Mouse (Mus musculus): Measurements from ENCODE around the gene Fgf10. TPM values are rescaled to one million over a fixed set of nuclear protein-coding genes. Genes with fewer than 3 reads are reported as not detected.

Gene Fgf10
- polyA plus RNA-seq, 1 experiment from 2014 or later = 2.0 TPM

GRCm38 (mm10) chr13:118742788-118743187 is 73.2 kb downstream of the Fgf10 start:
- H3K9me3 ChIP-seq (ENCODE audit: control insufficient read depth, low read length) = no peaks in the 10 kb centered on the region
- H3K4me3 ChIP-seq (ENCODE audit: low read length) = no peak overlapping the region
- H3K4me1 ChIP-seq (ENCODE audit: control insufficient read depth, insufficient read depth, low read length) = no peaks in the 10 kb centered on the region
- no peak overlapping the region for H3K27ac ChIP-seq (ENCODE audit: low read length)
- 76% methylated on average over 4 of the region's 4 CpGs for WGBS
- H3K27me3 ChIP-seq (replicated peaks; ENCODE audit: control insufficient read depth, insufficient read depth, low read length) = no peaks in the 10 kb centered on the region
- H3K9ac ChIP-seq (ENCODE audit: low read depth, low read length) = no peak overlapping the region
- no peaks in the 10 kb centered on the region for H3K36me3 ChIP-seq (ENCODE audit: control insufficient read depth, insufficient read depth, low read length)
- no peak for ATAC-seq
- no peak overlapping the region for H3K4me2 ChIP-seq (ENCODE audit: low read depth, low read length)

GRCm38 (mm10) chr13:118744806-118745205 is 75.2 kb downstream of the Fgf10 start:
- Histone ChIP-seq H3K4me2 (ENCODE audit: low read depth, low read length) (no peak overlapping the region), H3K4me1 (ENCODE audit: control insufficient read depth, insufficient read depth, low read length) (no peaks in the 10 kb centered on the region), H3K9me3 (ENCODE audit: control insufficient read depth, low read length) (no peaks in the 10 kb centered on the region), H3K9ac (ENCODE audit: low read depth, low read length) (no peak overlapping the region), H3K27me3 (replicated peaks; ENCODE audit: control insufficient read depth, insufficient read depth, low read length) (no peaks in the 10 kb centered on the region), H3K4me3 (ENCODE audit: low read length) (no peak overlapping the region), H3K36me3 (ENCODE audit: control insufficient read depth, insufficient read depth, low read length) (no peaks in the 10 kb centered on the region), H3K27ac (ENCODE audit: low read length) (no peak overlapping the region)
- WGBS = 68% methylated on average over 7 of the region's 7 CpGs
- no peak for ATAC-seq

DNA sequence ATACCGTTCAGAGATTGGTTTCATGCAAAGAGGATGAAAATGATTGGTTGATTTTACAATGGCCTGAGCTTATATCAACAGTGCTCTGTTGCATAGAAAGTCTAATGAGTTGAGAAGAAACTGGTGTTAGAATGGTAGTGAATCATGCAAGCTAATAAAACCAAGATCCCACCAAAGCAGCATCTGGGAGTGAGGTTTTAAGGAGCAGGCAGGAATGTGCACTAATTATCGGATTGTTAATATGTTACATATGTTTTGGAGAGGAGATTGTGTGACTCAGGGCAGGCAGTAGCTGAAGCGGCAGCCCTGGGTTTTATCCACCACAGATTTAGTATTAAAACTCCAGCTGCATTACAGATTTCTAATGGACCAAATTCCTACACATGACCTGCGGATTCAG is 76.8 kb downstream of the Fgf10 start:
- H3K9me3 ChIP-seq (ENCODE audit: control insufficient read depth, low read length) = no peaks in the 10 kb centered on the region
- H3K36me3 ChIP-seq (ENCODE audit: control insufficient read depth, insufficient read depth, low read length) = no peaks in the 10 kb centered on the region
- H3K4me2 ChIP-seq (ENCODE audit: low read depth, low read length) = no peak overlapping the region
- no peaks in the 10 kb centered on the region for H3K4me1 ChIP-seq (ENCODE audit: control insufficient read depth, insufficient read depth, low read length)
- WGBS = 84% methylated on average over 4 of the region's 4 CpGs
- H3K9ac ChIP-seq (ENCODE audit: low read depth, low read length) = no peak overlapping the region
- H3K4me3 ChIP-seq (ENCODE audit: low read length) = no peak overlapping the region
- no peaks in the 10 kb centered on the region for H3K27me3 ChIP-seq (replicated peaks; ENCODE audit: control insufficient read depth, insufficient read depth, low read length)
- ATAC-seq = no peak
- no peak overlapping the region for H3K27ac ChIP-seq (ENCODE audit: low read length)

GRCm38 (mm10) chr13:118754024-118754423 is 84.4 kb downstream of the Fgf10 start:
- 73% methylated on average over 4 of the region's 4 CpGs for WGBS

GRCm38 (mm10) chr13:118759021-118759420 is 89.4 kb downstream of the Fgf10 start:
- WGBS = 26% methylated on average over 2 of the region's 2 CpGs
- Histone ChIP-seq H3K4me2 (ENCODE audit: low read depth, low read length) (no peak overlapping the region), H3K4me1 (ENCODE audit: control insufficient read depth, insufficient read depth, low read length) (no peaks in the 10 kb centered on the region), H3K9me3 (ENCODE audit: control insufficient read depth, low read length) (no peaks in the 10 kb centered on the region), H3K9ac (ENCODE audit: low read depth, low read length) (no peak overlapping the region), H3K27me3 (replicated peaks; ENCODE audit: control insufficient read depth, insufficient read depth, low read length) (no peaks in the 10 kb centered on the region), H3K27ac (ENCODE audit: low read length) (no peak overlapping the region), H3K36me3 (ENCODE audit: control insufficient read depth, insufficient read depth, low read length) (no peaks in the 10 kb centered on the region), H3K4me3 (ENCODE audit: low read length) (no peak overlapping the region)
- no peak for ATAC-seq

More at GRCm38 (mm10) chr13:118754024-118754423, 84.4 kb downstream of the Fgf10 start:
- Histone ChIP-seq H3K27me3 (replicated peaks; ENCODE audit: control insufficient read depth, insufficient read depth, low read length) (no peaks in the 10 kb centered on the region), H3K9me3 (ENCODE audit: control insufficient read depth, low read length) (no peaks in the 10 kb centered on the region), H3K27ac (ENCODE audit: low read length) (no peak overlapping the region), H3K4me2 (ENCODE audit: low read depth, low read length) (no peak overlapping the region), H3K4me3 (ENCODE audit: low read length) (no peak overlapping the region), H3K4me1 (ENCODE audit: control insufficient read depth, insufficient read depth, low read length) (no peaks in the 10 kb centered on the region), H3K9ac (ENCODE audit: low read depth, low read length) (no peak overlapping the region), H3K36me3 (ENCODE audit: control insufficient read depth, insufficient read depth, low read length) (no peaks in the 10 kb centered on the region)
- ATAC-seq = no peak

DNA sequence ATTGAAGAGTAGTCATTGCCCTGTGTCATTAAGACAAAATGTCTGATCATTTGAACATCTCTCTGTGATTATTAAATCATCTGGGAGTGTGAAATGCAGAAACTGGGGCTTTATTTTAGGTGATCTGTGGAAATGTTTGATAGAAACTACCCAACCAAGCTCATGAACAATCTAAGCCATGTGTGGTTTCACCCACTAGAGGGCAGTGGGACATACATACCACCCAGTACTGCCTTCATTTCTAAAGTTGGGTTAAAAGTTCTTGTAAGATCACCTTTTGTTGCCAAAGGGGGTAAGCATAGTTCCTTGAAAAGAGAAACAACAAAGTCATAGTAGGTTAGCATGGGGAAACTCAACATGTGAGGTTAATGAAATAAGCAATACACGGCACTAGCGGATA is 93.4 kb downstream of the Fgf10 start:
- no peak for ATAC-seq
- no peak overlapping the region for H3K4me2 ChIP-seq (ENCODE audit: low read depth, low read length)
- H3K4me1 ChIP-seq (ENCODE audit: control insufficient read depth, insufficient read depth, low read length) = no peaks in the 10 kb centered on the region
- H3K27me3 ChIP-seq (replicated peaks; ENCODE audit: control insufficient read depth, insufficient read depth, low read length) = no peaks in the 10 kb centered on the region
- H3K27ac ChIP-seq (ENCODE audit: low read length) = no peak overlapping the region
- no peaks in the 10 kb centered on the region for H3K36me3 ChIP-seq (ENCODE audit: control insufficient read depth, insufficient read depth, low read length)
- WGBS = 95% methylated on average over 2 of the region's 2 CpGs
- H3K4me3 ChIP-seq (ENCODE audit: low read length) = no peak overlapping the region
- H3K9me3 ChIP-seq (ENCODE audit: control insufficient read depth, low read length) = no peaks in the 10 kb centered on the region
- no peak overlapping the region for H3K9ac ChIP-seq (ENCODE audit: low read depth, low read length)

DNA sequence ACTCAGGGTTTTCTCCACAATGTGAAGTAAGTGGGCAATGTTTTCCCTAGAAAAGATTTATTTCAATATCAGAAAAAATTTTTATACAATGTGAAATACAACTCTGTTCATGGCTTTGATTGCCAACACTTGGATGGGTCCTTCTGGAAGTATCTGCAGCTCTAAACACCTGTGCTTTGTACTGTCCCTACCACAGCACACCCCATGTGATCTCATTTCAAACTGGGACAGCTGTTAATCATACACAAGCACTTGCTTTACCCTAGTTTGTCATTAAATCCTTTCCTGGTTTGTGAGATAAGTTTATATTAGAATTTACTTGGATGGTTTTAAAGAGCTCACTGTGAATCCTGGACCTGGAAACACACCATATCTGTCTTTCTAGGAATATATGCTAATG is 102.6 kb downstream of the Fgf10 start:
- H3K4me2 ChIP-seq (ENCODE audit: low read depth, low read length) = no peak overlapping the region
- no peaks in the 10 kb centered on the region for H3K27me3 ChIP-seq (replicated peaks; ENCODE audit: control insufficient read depth, insufficient read depth, low read length)
- no peaks in the 10 kb centered on the region for H3K36me3 ChIP-seq (ENCODE audit: control insufficient read depth, insufficient read depth, low read length)
- H3K9me3 ChIP-seq (ENCODE audit: control insufficient read depth, low read length) = no peaks in the 10 kb centered on the region
- no peaks in the 10 kb centered on the region for H3K4me1 ChIP-seq (ENCODE audit: control insufficient read depth, insufficient read depth, low read length)
- no peak overlapping the region for H3K4me3 ChIP-seq (ENCODE audit: low read length)
- no peak for ATAC-seq
- no peak overlapping the region for H3K9ac ChIP-seq (ENCODE audit: low read depth, low read length)
- H3K27ac ChIP-seq (ENCODE audit: low read length) = no peak overlapping the region

- Histone ChIP-seq H3K9ac (ENCODE audit: low read depth, low read length) (no peak overlapping the region), H3K36me3 (ENCODE audit: control insufficient read depth, insufficient read depth, low read length) (no peaks in the 10 kb centered on the region), H3K27me3 (replicated peaks; ENCODE audit: control insufficient read depth, insufficient read depth, low read length) (no peaks in the 10 kb centered on the region), H3K9me3 (ENCODE audit: control insufficient read depth, low read length) (no peaks in the 10 kb centered on the region), H3K4me2 (ENCODE audit: low read depth, low read length) (no peak overlapping the region), H3K27ac (ENCODE audit: low read length) (no peak overlapping the region), H3K4me1 (ENCODE audit: control insufficient read depth, insufficient read depth, low read length) (no peaks in the 10 kb centered on the region), H3K4me3 (ENCODE audit: low read length) (no peak overlapping the region)
- ATAC-seq = no peak
- WGBS = 49% methylated on average over 1 of the region's 1 CpGs
These were observed 105.6 kb downstream of the Fgf10 start for GRCm38 (mm10) chr13:118775148-118775547.

- Histone ChIP-seq H3K4me1 (ENCODE audit: control insufficient read depth, insufficient read depth, low read length) (no peaks in the 10 kb centered on the region), H3K4me2 (ENCODE audit: low read depth, low read length) (no peak overlapping the region), H3K4me3 (ENCODE audit: low read length) (no peak overlapping the region), H3K27ac (ENCODE audit: low read length) (no peak overlapping the region), H3K27me3 (replicated peaks; ENCODE audit: control insufficient read depth, insufficient read depth, low read length) (no peaks in the 10 kb centered on the region), H3K36me3 (ENCODE audit: control insufficient read depth, insufficient read depth, low read length) (no peaks in the 10 kb centered on the region), H3K9me3 (ENCODE audit: control insufficient read depth, low read length) (no peaks in the 10 kb centered on the region), H3K9ac (ENCODE audit: low read depth, low read length) (no peak overlapping the region)
- no peak for ATAC-seq
- WGBS = 74% methylated on average over 2 of the region's 2 CpGs
These were observed 109.6 kb downstream of the Fgf10 start for GRCm38 (mm10) chr13:118779161-118779560.

GRCm38 (mm10) chr13:118791753-118792152 is 122.2 kb downstream of the Fgf10 start:
- 59% methylated on average over 4 of the region's 4 CpGs for WGBS

More at GRCm38 (mm10) chr13:118791753-118792152, 122.2 kb downstream of the Fgf10 start:
- Histone ChIP-seq H3K9ac (ENCODE audit: low read depth, low read length) (no peak overlapping the region), H3K9me3 (ENCODE audit: control insufficient read depth, low read length) (no peaks in the 10 kb centered on the region), H3K4me2 (ENCODE audit: low read depth, low read length) (no peak overlapping the region), H3K27me3 (replicated peaks; ENCODE audit: control insufficient read depth, insufficient read depth, low read length) (no peaks in the 10 kb centered on the region), H3K36me3 (ENCODE audit: control insufficient read depth, insufficient read depth, low read length) (no peaks in the 10 kb centered on the region), H3K4me1 (ENCODE audit: control insufficient read depth, insufficient read depth, low read length) (no peaks in the 10 kb centered on the region), H3K27ac (ENCODE audit: low read length) (no peak overlapping the region), H3K4me3 (ENCODE audit: low read length) (no peak overlapping the region)
- ATAC-seq = no peak

Data from intestine, embryonic 16.5 days (tissue).